Mouse (Mus musculus) kidney, adult 2 months (tissue): Measurements from ENCODE around the gene Clcn1. TPM values are rescaled to one million over a fixed set of nuclear protein-coding genes. Genes with fewer than 3 reads are reported as not detected.

Experiments used
- DNase-seq: peaks from one replicate; pipeline ENCODE4 v3.0.0; 2021
- H3K27ac ChIP-seq: fragments of 200-500 bp; 2 replicates; pipeline ENCODE4 v1.5.1; 2012; ENCODE audit warnings: low read depth, low read length, control low read depth, inconsistent platforms; ENCODE audit not compliant: insufficient read depth
- H3K27me3 ChIP-seq: fragments of 200-500 bp; replicated peaks from 2 replicates; pipeline ENCODE4 v1.6.1; 2012; ENCODE audit warnings: mild to moderate bottlenecking, moderate library complexity, low read length, inconsistent platforms; ENCODE audit not compliant: control insufficient read depth, insufficient read depth
- H3K36me3 ChIP-seq: fragments of 200-500 bp; 2 replicates; pipeline ENCODE4 v1.6.1; 2012; ENCODE audit warnings: mild to moderate bottlenecking, moderate library complexity, low read length, inconsistent platforms; ENCODE audit not compliant: control insufficient read depth, insufficient read depth
- H3K4me1 ChIP-seq: fragments of 200-500 bp; 2 replicates; pipeline ENCODE4 v1.6.1; 2011; ENCODE audit warnings: low read length; ENCODE audit not compliant: control insufficient read depth, insufficient read depth
- H3K4me3 ChIP-seq: fragments of 200-500 bp; 2 replicates; pipeline ENCODE4 v1.5.1; 2011; ENCODE audit warnings: mild to moderate bottlenecking, low read depth, low read length, control low read depth; ENCODE audit not compliant: insufficient read depth
- CTCF ChIP-seq: fragments of 200-500 bp; conservative IDR thresholded peaks from 2 replicates; pipeline ENCODE4 v1.5.1; 2011; ENCODE audit warnings: low read depth, mild to moderate bottlenecking, control low read depth, low read length, moderate library complexity, mixed read lengths; ENCODE audit not compliant: insufficient read depth, insufficient read length
- POLR2A ChIP-seq: fragments of 200-500 bp; IDR thresholded peaks from one replicate; pipeline ENCODE4 v1.6.1; 2011; ENCODE audit warnings: low read depth, low read length, control low read depth
- WGBS: fragments of 180-500 bp; shearing (Covaris S2); methylation state at CpG from one replicate; pipeline ENCODE4 v1.1.7; 2018; 5-methylcytosine and 5-hydroxymethylcytosine counted together
- polyA plus RNA-seq: library from polyadenylated mRNA; depleted of rRNA; stranded (reverse); fragments of >200 nt; gene quantifications from 2 replicates; pipeline ENCODE4 v1.2.3, GENCODE M21; 2012; rRNA removed

Clcn1 gene
- polyA plus RNA-seq, 1 experiment = 0.86 TPM

DNA sequence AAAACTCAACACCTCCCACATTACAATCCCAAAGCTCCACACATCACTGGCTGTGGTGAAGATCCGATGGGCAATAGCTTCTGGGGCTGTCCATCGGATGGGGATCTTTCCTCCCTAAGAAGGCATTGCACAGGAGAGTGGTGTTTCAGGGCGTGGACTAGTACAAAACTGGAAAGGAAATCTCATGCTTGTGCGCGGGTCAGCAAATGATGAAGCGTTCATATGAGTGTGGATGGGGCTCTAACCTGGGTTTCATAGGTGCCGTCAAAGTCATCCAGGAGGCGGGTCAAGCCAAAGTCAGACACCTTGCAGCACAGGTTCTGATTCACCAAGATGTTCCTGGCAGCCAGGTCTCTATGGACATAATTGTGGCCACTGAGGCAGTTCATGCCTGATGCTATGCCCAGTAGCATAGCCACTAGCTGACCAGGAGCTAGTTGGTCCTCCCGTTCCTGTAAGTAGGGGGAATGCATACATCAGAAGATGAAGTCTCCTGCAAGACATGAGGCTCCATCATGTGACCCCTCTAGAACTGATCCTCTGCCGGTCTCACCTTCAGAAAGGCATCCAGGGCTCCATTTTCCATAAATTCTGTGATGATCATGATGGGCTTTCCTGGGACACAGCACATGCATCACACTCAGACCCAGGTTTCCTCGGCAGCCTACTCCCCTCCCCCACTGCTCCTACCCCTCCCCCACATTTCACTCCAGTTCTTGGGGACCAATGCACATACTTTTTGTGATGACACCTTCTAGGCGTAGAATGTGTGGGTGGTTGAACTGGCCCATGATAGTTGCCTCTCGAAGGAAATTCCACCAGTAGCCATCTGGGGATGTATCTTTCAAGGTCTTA, 74.8 kb downstream of the Clcn1 start:
- Histone ChIP-seq H3K27me3 (no peaks in the 10 kb centered on the region), H3K36me3 (peaks cover 3% of the 10 kb centered on the region; the same call in 1 of the 2 replicates), H3K4me1 (no peaks in the 10 kb centered on the region), H3K27ac (no peak overlapping the region), H3K4me3 (no peak overlapping the region)
- no peak for DNase-seq
- 90% methylated on average over 13 of the region's 13 CpGs for WGBS
- TF ChIP-seq CTCF = no peak
- TF ChIP-seq POLR2A = no peak

DNA sequence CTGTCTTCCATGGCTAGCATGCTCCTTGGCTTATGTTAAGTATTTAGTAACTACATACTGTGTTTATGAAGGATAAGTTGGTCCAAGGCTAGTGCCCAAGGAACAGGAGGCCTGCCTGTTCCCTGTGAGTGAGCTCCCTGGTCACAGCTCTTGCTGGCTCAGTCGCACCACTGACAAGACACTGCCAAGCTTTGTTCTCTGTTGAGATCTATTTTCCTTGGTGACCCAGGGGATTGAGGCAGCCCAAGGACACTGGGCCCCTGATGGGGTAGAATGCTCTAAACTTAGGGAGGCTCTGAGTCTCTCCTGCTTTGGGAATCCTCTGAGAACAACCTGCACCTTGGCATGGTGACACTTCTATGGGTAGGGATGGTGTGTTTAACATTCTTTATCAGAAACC, 75.6 kb downstream of the Clcn1 start:
- Histone ChIP-seq H3K27ac (no peak overlapping the region), H3K36me3 (peaks cover 3% of the 10 kb centered on the region; the same call in 1 of the 2 replicates), H3K4me3 (no peak overlapping the region), H3K4me1 (no peaks in the 10 kb centered on the region), H3K27me3 (no peaks in the 10 kb centered on the region)
- no peak for DNase-seq
- WGBS = 76% methylated on average over 1 of the region's 1 CpGs
- TF ChIP-seq POLR2A (no peak), CTCF (no peak)

DNA sequence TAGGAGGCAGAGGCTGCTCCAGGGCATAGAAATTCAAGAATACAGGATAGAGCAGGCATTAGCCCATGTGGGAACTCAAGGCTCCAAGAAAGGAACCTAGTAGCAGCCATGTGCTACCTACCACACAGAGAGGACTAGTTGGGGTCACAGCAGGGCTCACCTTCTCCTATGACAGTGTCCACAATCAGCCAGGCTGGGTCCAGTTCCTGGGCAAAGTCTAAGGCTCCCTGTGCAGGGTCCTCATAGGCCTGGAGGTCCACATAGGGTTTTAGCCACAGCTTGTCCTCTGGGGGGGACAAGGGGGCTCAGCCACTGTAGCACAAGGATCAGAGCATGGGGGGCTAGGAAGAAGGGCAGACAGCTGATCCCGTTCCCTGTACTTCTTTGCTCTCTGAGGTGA, 76.0 kb downstream of the Clcn1 start:
- no peaks in the 10 kb centered on the region for H3K27me3 ChIP-seq
- no peak overlapping the region for H3K27ac ChIP-seq
- TF ChIP-seq CTCF = no peak
- TF ChIP-seq POLR2A = no peak
- no peak for DNase-seq
- H3K4me3 ChIP-seq = no peak overlapping the region
- no peaks in the 10 kb centered on the region for H3K4me1 ChIP-seq
- WGBS = 71% methylated on average over 1 of the region's 1 CpGs
- peaks cover 3% of the 10 kb centered on the region; the same call in 1 of the 2 replicates for H3K36me3 ChIP-seq

DNA sequence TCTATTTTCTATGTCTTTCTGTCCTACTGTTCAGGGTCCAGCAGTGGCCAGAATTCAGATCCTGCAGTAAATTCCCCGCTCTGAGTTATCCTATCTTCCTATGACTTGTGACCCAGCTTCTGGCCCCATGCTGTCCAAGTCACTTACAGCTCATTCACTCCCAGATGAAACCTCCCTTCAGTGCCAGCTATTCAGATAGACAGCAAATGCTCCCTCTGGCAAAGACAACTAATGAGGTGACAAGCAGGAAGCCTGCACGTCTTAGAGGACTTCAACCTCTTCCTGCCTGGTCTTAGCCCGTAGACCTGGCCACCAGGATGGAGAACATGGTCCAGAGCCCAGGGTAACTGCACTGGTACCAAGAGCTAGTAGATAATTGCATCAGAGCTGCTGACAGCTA, 76.5 kb downstream of the Clcn1 start:
- H3K27me3 ChIP-seq = no peaks in the 10 kb centered on the region
- no peak overlapping the region for H3K4me3 ChIP-seq
- H3K4me1 ChIP-seq = no peaks in the 10 kb centered on the region
- 38% methylated on average over 3 of the region's 3 CpGs for WGBS
- H3K27ac ChIP-seq = no peak overlapping the region
- DNase-seq = no peak
- peaks cover 2% of the 10 kb centered on the region; the same call in 1 of the 2 replicates for H3K36me3 ChIP-seq
- no peak for TF ChIP-seq POLR2A
- no peak for TF ChIP-seq CTCF

DNA sequence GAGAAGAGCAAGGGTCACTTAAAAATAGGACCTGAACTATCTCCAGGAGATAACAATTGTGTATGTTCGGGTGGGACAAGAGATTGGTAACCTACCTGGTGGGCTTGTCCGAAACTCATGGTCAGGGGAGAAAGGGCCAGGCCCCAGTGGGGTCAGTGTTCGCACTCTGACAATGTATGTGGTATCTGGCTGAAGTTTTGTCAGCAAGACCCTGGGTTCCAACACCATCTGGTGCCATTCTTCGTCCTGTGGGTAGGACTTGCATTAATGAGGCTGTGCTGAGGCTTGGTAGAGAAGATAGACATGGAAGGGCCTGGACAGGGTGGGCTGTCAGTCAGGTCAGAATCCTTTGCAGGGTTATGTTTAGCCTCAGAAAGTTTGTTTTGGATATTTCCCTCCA, 77.6 kb downstream of the Clcn1 start:
- Histone ChIP-seq H3K4me1 (no peaks in the 10 kb centered on the region), H3K27ac (no peak overlapping the region), H3K4me3 (no peak overlapping the region), H3K36me3 (no peaks in the 10 kb centered on the region), H3K27me3 (no peaks in the 10 kb centered on the region)
- TF ChIP-seq POLR2A (no peak), CTCF (no peak)
- 92% methylated on average over 4 of the region's 4 CpGs for WGBS
- DNase-seq = no peak

DNA sequence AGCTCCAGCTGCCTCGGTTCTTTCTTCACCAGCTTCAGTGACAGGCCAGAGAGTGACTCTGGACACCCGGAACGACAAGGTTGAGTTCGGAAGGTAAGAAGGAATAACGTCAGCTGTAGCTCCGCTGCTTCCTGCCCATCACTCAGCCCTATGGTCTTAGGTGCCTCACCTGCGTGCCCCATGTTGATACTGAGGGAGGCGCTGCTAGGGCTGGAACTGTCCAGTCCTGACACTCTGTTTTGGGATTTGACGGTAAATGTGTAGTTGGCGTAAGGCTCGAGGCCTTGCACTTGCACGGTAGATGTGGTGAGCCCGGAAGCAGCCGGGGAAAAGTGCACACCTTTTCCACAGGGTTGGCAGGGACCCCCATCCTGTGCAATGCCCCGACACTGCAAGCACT, 78.1 kb downstream of the Clcn1 start:
- Histone ChIP-seq H3K27me3 (no peaks in the 10 kb centered on the region), H3K4me3 (no peak overlapping the region), H3K4me1 (no peaks in the 10 kb centered on the region), H3K27ac (no peak overlapping the region), H3K36me3 (no peaks in the 10 kb centered on the region)
- 89% methylated on average over 15 of the region's 15 CpGs for WGBS
- TF ChIP-seq POLR2A (no peak), CTCF (no peak)
- DNase-seq = no peak

DNA sequence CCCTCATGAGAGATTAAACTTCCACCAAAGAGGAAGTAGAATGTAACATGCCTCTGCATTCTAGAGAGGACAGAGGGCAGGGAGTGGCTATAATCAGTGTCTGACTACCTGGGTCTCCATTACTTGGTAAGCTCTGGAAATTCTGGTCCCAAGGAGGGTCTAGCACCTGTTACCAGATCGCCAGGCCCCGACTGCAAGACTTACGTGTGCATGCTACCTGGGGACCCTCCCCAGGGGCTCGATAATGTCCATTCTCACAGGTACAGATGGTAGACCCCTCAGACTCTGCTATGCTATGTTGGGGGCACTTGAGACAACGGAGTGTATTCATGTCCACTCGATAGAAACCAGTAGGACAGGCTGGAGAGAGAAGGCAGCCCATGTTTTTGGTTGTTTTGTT, 78.7 kb downstream of the Clcn1 start:
- WGBS = 94% methylated on average over 6 of the region's 6 CpGs
- H3K27me3 ChIP-seq = no peaks in the 10 kb centered on the region
- H3K4me3 ChIP-seq = no peak overlapping the region
- no peak overlapping the region for H3K27ac ChIP-seq
- no peaks in the 10 kb centered on the region for H3K36me3 ChIP-seq
- 0 out of 2 replicates have a peak, but pooled peaks cover 3% of the 10 kb centered on the region for H3K4me1 ChIP-seq
- no peak for DNase-seq
- TF ChIP-seq POLR2A (no peak), CTCF (no peak)

Other genes with a start within 250 kb of the Clcn1 start
- not detected in 2 replicates for gene Sva, start 248.3 kb upstream of the Clcn1 start, polyA plus RNA-seq
- not detected in 2 replicates for gene Tas2r139, start 145.7 kb upstream of the Clcn1 start, polyA plus RNA-seq
- gene Tas2r144, start 71.4 kb upstream of the Clcn1 start, polyA plus RNA-seq = not detected in 2 replicates
- gene Gstk1, start 40.8 kb upstream of the Clcn1 start, polyA plus RNA-seq = 105 and 115 TPM in 2 replicates
- gene Tmem139, start 24.7 kb upstream of the Clcn1 start, polyA plus RNA-seq = 28.3 and 34.0 TPM in 2 replicates
- gene Casp2, start 21.7 kb upstream of the Clcn1 start, polyA plus RNA-seq = 17.4 and 18.2 TPM in 2 replicates
- 0.05 TPM in 2 replicates for gene Fam131b, start 38.0 kb downstream of the Clcn1 start, polyA plus RNA-seq
- 90.0 and 94.2 TPM in 2 replicates for gene Zyx, start 62.9 kb downstream of the Clcn1 start, polyA plus RNA-seq
- gene Epha1, start 86.6 kb downstream of the Clcn1 start, polyA plus RNA-seq = 17.0 and 20.0 TPM in 2 replicates
- not detected in 2 replicates for gene Tas2r143, start 113.6 kb downstream of the Clcn1 start, polyA plus RNA-seq
- not detected in 2 replicates for gene Tas2r135, start 118.7 kb downstream of the Clcn1 start, polyA plus RNA-seq
- gene Tas2r126, start 147.8 kb downstream of the Clcn1 start, polyA plus RNA-seq = not detected in 2 replicates
- gene Olfr458, start 178.5 kb downstream of the Clcn1 start, polyA plus RNA-seq = not detected in 2 replicates
- gene Olfr457, start 189.7 kb downstream of the Clcn1 start, polyA plus RNA-seq = not detected in 2 replicates
- not detected in 2 replicates for gene Olfr456, start 200.5 kb downstream of the Clcn1 start, polyA plus RNA-seq